Mouse (Mus musculus): ENCODE results near the gene 1700092M07Rik. TPM values are rescaled to one million over a fixed set of nuclear protein-coding genes. Genes with fewer than 3 reads are reported as not detected.

Gene 1700092M07Rik
- polyA plus RNA-seq, 1 experiment from 2014 or later, result 0.82 TPM

DNA sequence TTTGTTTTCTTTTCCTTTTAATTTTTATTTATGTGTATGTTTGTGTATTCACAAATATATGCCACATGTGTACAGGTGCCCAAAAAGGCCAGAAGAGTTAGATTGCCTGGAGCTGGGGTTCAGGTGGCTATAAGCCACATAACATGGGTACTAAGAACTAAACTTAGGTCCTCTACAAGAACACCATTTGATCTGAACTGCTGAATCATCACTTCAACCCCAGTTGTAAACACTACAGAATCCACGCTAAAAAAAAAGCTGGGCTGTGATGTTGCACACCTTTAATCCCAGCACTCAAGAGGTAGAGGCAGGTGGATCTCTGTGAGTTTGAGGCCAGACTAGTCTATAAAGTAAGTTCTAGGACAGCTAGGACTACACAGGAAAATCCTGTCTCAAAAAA lies 19.1 kb upstream of the 1700092M07Rik start:
- ATAC-seq (no peak), DNase-seq (ENCODE audit: low spot score) (no peak)
- no peaks in the 10 kb centered on the region; the same call in 1 of the 2 replicates for H3K4me1 ChIP-seq (ENCODE audit: insufficient read depth, low read depth, low read length)
- H3K4me2 ChIP-seq (replicated peaks; ENCODE audit: low read depth, low read length), result no peak overlapping the region
- no peaks in the 10 kb centered on the region for H3K27me3 ChIP-seq (replicated peaks; ENCODE audit: insufficient read depth, low read length)
- WGBS, result 47% methylated on average over 1 of the region's 1 CpGs
- H3K36me3 ChIP-seq (ENCODE audit: insufficient read depth, low read length), result peaks cover 6% of the 10 kb centered on the region; the same call in 1 of the 2 replicates
- TF ChIP-seq CTCF (IDR thresholded peaks at IDR 0.05) (no peak), EP300 (IDR thresholded peaks at IDR 0.05) (no peak)
- H3K4me3 ChIP-seq (ENCODE audit: low read depth, low read length), result no peak overlapping the region
- H3K9me3 ChIP-seq (ENCODE audit: low read length), result no peaks in the 10 kb centered on the region
- no peak overlapping the region for H3K9ac ChIP-seq (replicated peaks; ENCODE audit: low read depth)
- H3K27ac ChIP-seq (ENCODE audit: low read length), result no peak overlapping the region

GRCm38 (mm10) chr19:8722021-8722420 lies 18.5 kb upstream of the 1700092M07Rik start:
- TF ChIP-seq CTCF (IDR thresholded peaks at IDR 0.05) (no peak), EP300 (IDR thresholded peaks at IDR 0.05) (no peak)
- H3K4me2 ChIP-seq (replicated peaks; ENCODE audit: low read depth, low read length), result no peak overlapping the region; the same call in 1 of the 2 replicates
- H3K36me3 ChIP-seq (ENCODE audit: insufficient read depth, low read length), result peaks cover 12% of the 10 kb centered on the region; the same call in 1 of the 2 replicates
- no peak overlapping the region for H3K27ac ChIP-seq (ENCODE audit: low read length)
- H3K4me1 ChIP-seq (ENCODE audit: insufficient read depth, low read depth, low read length), result no peaks in the 10 kb centered on the region; the same call in 1 of the 2 replicates
- H3K4me3 ChIP-seq (ENCODE audit: low read depth, low read length), result no peak overlapping the region
- H3K9me3 ChIP-seq (ENCODE audit: low read length), result no peaks in the 10 kb centered on the region
- WGBS, result 43% methylated on average over 4 of the region's 4 CpGs
- no peaks in the 10 kb centered on the region for H3K27me3 ChIP-seq (replicated peaks; ENCODE audit: insufficient read depth, low read length)
- no peak overlapping the region for H3K9ac ChIP-seq (replicated peaks; ENCODE audit: low read depth)
- ATAC-seq, result no peak
- no peak for DNase-seq (ENCODE audit: low spot score)

DNA sequence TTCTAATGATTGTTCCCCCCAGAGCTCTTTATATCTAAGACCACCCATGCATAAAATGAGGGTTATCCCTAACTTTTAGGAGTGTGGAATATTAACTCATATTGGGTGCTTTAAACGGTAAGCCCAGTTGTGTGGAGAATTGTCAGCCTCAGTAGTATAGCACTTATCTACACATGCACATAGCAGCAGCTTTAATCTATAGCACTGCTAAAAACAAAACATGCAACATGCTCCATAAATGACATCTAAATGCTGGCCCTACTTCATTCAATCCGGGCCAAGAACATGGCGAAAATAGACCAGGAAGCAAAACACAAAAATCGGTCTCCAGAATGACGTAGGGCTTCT lies 18.0 kb upstream of the 1700092M07Rik start:
- DNase-seq (ENCODE audit: low spot score), result no peak
- H3K4me3 ChIP-seq (ENCODE audit: low read depth, low read length), result peak overlapping the region; percentile 70
- peak overlapping the region; percentile 76 for H3K9ac ChIP-seq (replicated peaks; ENCODE audit: low read depth)
- WGBS, result 2% methylated on average over 5 of the region's 5 CpGs
- H3K9me3 ChIP-seq (ENCODE audit: low read length), result no peaks in the 10 kb centered on the region
- peak overlapping the region; percentile 91 for H3K27ac ChIP-seq (ENCODE audit: low read length)
- no peaks in the 10 kb centered on the region; the same call in 1 of the 2 replicates for H3K4me1 ChIP-seq (ENCODE audit: insufficient read depth, low read depth, low read length)
- H3K27me3 ChIP-seq (replicated peaks; ENCODE audit: insufficient read depth, low read length), result no peaks in the 10 kb centered on the region
- TF ChIP-seq EP300 (IDR thresholded peaks at IDR 0.05), result no peak
- TF ChIP-seq CTCF (IDR thresholded peaks at IDR 0.05), result no peak
- peak overlapping the region; percentile 64 for H3K4me2 ChIP-seq (replicated peaks; ENCODE audit: low read depth, low read length)
- peaks cover 12% of the 10 kb centered on the region; the same call in 1 of the 2 replicates for H3K36me3 ChIP-seq (ENCODE audit: insufficient read depth, low read length)
- no peak for ATAC-seq

DNA sequence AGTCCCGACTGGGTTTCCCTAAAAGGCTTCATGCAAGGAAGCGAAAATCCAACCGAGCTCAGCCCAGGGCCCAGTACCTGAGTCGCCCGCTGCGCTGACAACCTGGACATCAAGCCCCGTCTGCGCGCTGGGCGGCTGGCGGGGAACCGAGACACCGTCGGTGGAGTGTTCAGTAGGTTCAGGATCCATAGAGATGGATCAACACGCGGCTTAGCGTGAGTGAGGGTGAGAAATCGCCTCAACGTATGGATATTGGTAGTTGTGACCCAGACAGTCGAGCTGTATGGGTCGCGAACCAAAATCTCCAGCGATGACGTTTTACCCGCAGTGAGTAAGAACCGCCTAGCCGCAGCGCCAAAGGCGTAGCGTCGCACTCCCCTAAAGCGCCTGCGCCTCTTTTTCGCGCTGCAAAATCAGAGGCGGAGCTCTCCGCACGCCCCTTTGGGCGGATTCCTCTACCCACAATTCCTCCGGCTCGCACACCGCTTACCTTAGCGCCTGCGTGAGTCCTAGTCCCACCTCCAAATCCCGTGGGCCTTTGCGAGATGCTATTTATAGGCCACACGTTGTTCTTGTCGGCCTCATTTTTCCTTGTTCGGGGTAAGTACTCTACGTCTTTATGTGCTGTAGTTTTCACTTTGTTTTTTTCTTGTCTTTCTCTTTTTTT lies 17.5 kb upstream of the 1700092M07Rik start, which contains the start of gene Slc3a2:
TSS of gene Slc3a2 (minus strand) at position 463 of the 667 bp plus-strand sequence.
- H3K4me2 ChIP-seq (replicated peaks; ENCODE audit: low read depth, low read length), result peak within 1 kb of the TSS; percentile 64
- TF ChIP-seq CTCF (IDR thresholded peaks at IDR 0.05), result no peak
- TF ChIP-seq EP300 (IDR thresholded peaks at IDR 0.05), result peak; percentile 83
- WGBS, result under 1% methylated on average over 50 of the region's 50 CpGs
- no peaks in the 10 kb centered on the region; the same call in 1 of the 2 replicates for H3K4me1 ChIP-seq (ENCODE audit: insufficient read depth, low read depth, low read length)
- ATAC-seq (peak; percentile 97), DNase-seq (ENCODE audit: low spot score) (peak; percentile 99)
- peaks cover 12% of the 10 kb centered on the region; the same call in 1 of the 2 replicates for H3K36me3 ChIP-seq (ENCODE audit: insufficient read depth, low read length)
- no peaks in the 10 kb centered on the region for H3K27me3 ChIP-seq (replicated peaks; ENCODE audit: insufficient read depth, low read length)
- peak within 1 kb of the TSS; percentile 91 for H3K27ac ChIP-seq (ENCODE audit: low read length)
- H3K9me3 ChIP-seq (ENCODE audit: low read length), result no peaks in the 10 kb centered on the region
- H3K9ac ChIP-seq (replicated peaks; ENCODE audit: low read depth), result peak within 1 kb of the TSS; percentile 82
- peak within 1 kb of the TSS; percentile 70 for H3K4me3 ChIP-seq (ENCODE audit: low read depth, low read length)

DNA sequence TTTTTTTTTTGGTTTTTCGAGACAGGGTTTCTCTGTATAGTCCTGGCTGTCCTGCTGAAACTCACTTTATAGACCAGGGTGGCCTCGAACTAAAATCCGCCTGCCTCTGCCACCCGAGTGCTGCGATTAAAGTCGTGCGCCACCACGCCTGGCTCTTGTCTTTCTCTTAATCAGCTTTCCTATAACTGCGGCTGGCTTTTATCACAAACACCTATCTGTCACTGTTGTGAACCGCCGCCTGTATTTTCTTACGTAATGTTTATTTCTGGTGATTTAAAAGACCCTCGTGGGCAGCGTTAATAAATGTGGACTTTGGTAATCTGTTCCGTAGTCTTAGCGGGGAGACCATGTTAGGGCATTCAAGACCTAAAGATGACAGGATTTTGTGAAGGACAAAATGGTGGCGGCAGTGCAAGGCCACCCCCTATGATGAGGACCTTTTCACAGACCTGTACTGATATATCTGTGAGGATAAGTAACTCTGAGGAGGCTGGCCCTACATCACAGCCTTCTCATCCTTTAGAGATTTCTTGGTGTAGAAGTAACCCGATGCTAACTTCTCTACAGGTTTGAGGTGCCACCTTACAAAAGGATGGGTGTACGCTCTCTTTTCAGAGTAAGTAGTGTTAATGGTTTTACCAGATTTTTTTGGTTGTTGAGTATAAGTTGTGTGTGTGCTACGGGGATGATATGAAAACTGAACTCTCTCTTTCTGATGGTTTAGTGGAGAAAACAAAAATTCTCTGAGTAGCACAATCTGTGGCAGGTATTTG lies 16.8 kb upstream of the 1700092M07Rik start:
- peak overlapping the region; percentile 70 for H3K4me3 ChIP-seq (ENCODE audit: low read depth, low read length)
- WGBS, result 1% methylated on average over 20 of the region's 20 CpGs
- H3K9ac ChIP-seq (replicated peaks; ENCODE audit: low read depth), result peak overlapping the region; percentile 82
- no peak for TF ChIP-seq CTCF (IDR thresholded peaks at IDR 0.05)
- peak; percentile 37; the same call in 1 of the 2 replicates for TF ChIP-seq EP300 (IDR thresholded peaks at IDR 0.05)
- no peaks in the 10 kb centered on the region for H3K27me3 ChIP-seq (replicated peaks; ENCODE audit: insufficient read depth, low read length)
- DNase-seq (ENCODE audit: low spot score), result peak; percentile 68
- peaks cover 12% of the 10 kb centered on the region; the same call in 1 of the 2 replicates for H3K36me3 ChIP-seq (ENCODE audit: insufficient read depth, low read length)
- H3K27ac ChIP-seq (ENCODE audit: low read length), result peak overlapping the region; percentile 91
- peak overlapping the region; percentile 64 for H3K4me2 ChIP-seq (replicated peaks; ENCODE audit: low read depth, low read length)
- no peaks in the 10 kb centered on the region for H3K9me3 ChIP-seq (ENCODE audit: low read length)
- ATAC-seq, result 0 out of 2 replicates have a peak, but pooled peaks have one; percentile 12
- H3K4me1 ChIP-seq (ENCODE audit: insufficient read depth, low read depth, low read length), result no peaks in the 10 kb centered on the region; the same call in 1 of the 2 replicates

GRCm38 (mm10) chr19:8724392-8724791 lies 16.1 kb upstream of the 1700092M07Rik start:
- DNase-seq (ENCODE audit: low spot score) (no peak), ATAC-seq (no peak)
- Histone ChIP-seq H3K4me2 (replicated peaks; ENCODE audit: low read depth, low read length) (peak overlapping the region; percentile 64), H3K9ac (replicated peaks; ENCODE audit: low read depth) (peak overlapping the region; percentile 82), H3K27ac (ENCODE audit: low read length) (no peak overlapping the region), H3K4me1 (ENCODE audit: insufficient read depth, low read depth, low read length) (no peaks in the 10 kb centered on the region; the same call in 1 of the 2 replicates), H3K27me3 (replicated peaks; ENCODE audit: insufficient read depth, low read length) (no peaks in the 10 kb centered on the region), H3K4me3 (ENCODE audit: low read depth, low read length) (peak overlapping the region; percentile 70; the same call in 1 of the 2 replicates), H3K36me3 (ENCODE audit: insufficient read depth, low read length) (peaks cover 12% of the 10 kb centered on the region; the same call in 1 of the 2 replicates), H3K9me3 (ENCODE audit: low read length) (no peaks in the 10 kb centered on the region)
- no peak for TF ChIP-seq CTCF (IDR thresholded peaks at IDR 0.05)
- WGBS, result 0% methylated on average over 2 of the region's 2 CpGs
